ENCODE assay signal across 12 mouse cellular contexts in genomic region chr4:119637176-119637845, GRCm38 (mm10). TPM values are rescaled to one million over a fixed set of nuclear protein-coding genes. Genes with fewer than 3 reads are reported as not detected.
A peak's percentile ranks its signal among the peaks of the same experiment; 100 is the strongest.
DNase-seq lines count a peak whose midpoint lies in the region; ATAC-seq and TF ChIP-seq lines count a peak whose summit lies in the region.
"Had no signal": no experiment of that assay in that cellular context is flagged by ENCODE, and none has a peak within 500 bp of the region (broad histone marks: within the 10 kb centered on the region; RNA-seq: fewer than 3 reads in every experiment).

Guca2a (plus strand) TSS chr4:119637704.

- no peak within 1 kb of the TSS for H3K4me3 ChIP-seq in kidney, postnatal 0 days (replicated peaks; ENCODE audit: low read depth, low read length)
- H3K4me3 ChIP-seq: embryonic facial prominence, embryonic 13.5 days had no signal

- H3K27me3 ChIP-seq in kidney, postnatal 0 days (ENCODE audit: insufficient read depth, low read length), result no peaks in the 10 kb centered on the region
- H3K27me3 ChIP-seq: CH12.LX; embryonic facial prominence, embryonic 13.5 days had no signal

- no peaks in the 10 kb centered on the region for H3K36me3 ChIP-seq in kidney, postnatal 0 days (ENCODE audit: insufficient read depth, low read length)
- H3K36me3 ChIP-seq: embryonic facial prominence, embryonic 13.5 days had no signal

- TF ChIP-seq CTCF in kidney, postnatal 0 days (IDR thresholded peaks at IDR 0.05; ENCODE audit: low read depth), result no peak

- ATAC-seq in kidney, postnatal 0 days (replicated peaks; ENCODE audit: low FRiP score, low read depth), result no peak; the same call in 1 of the 2 replicates
- ATAC-seq: forebrain, postnatal 0 days had no signal

- no peak within 1 kb of the TSS for H3K9ac ChIP-seq in kidney, postnatal 0 days (ENCODE audit: low read depth, low read length)
- H3K9ac ChIP-seq: embryonic facial prominence, embryonic 13.5 days; forebrain, postnatal 0 days had no signal

- WGBS in kidney, postnatal 0 days, result 66% methylated on average over 4 of the region's 4 CpGs

- no peak within 1 kb of the TSS for H3K4me2 ChIP-seq in kidney, postnatal 0 days (ENCODE audit: low read length)
- H3K4me2 ChIP-seq: embryonic facial prominence, embryonic 13.5 days had no signal

- peak; percentile 34 for DNase-seq in kidney, adult 11 months
- no peak for DNase-seq in kidney, adult 9 months
- DNase-seq in urinary bladder, postnatal 25 days (ENCODE audit: low spot score), result peak; percentile 26
- DNase-seq in urinary bladder, adult 2 months (ENCODE audit: low spot score), result no peak
- DNase-seq in kidney, postnatal 0 days (ENCODE audit: low spot score), result no peak
- DNase-seq in layer of hippocampus, adult 9-11 months, result no peak
- no peak for DNase-seq in yolk sac, embryonic 10.5 days (ENCODE audit: low spot score)
- no peak for DNase-seq in neural tube, embryonic 10.5 days (ENCODE audit: extremely low spot score, low spot score)
- DNase-seq: cerebellum, adult 2 months; forebrain, postnatal 0 days had no signal

- H3K27ac ChIP-seq in kidney, postnatal 0 days, result no peak within 1 kb of the TSS
- H3K27ac ChIP-seq: embryonic facial prominence, embryonic 13.5 days had no signal

- H3K4me1 ChIP-seq in kidney, postnatal 0 days (replicated peaks; ENCODE audit: insufficient read depth, low read length), result 0 out of 2 replicates have a peak, but pooled peaks cover 6% of the 10 kb centered on the region

- no peaks in the 10 kb centered on the region for H3K9me3 ChIP-seq in kidney, postnatal 0 days (replicated peaks; ENCODE audit: low read length)
- H3K9me3 ChIP-seq: embryonic facial prominence, embryonic 13.5 days had no signal

RNA-seq across cellular contexts. Expression of gene Guca2a, which starts in this region (rescaled TPM):
- polyA plus RNA-seq in urinary bladder, adult 2 months (2012; rRNA removed), result 2.7 and 2.9 TPM in 2 replicates
- 20.1 and 27.0 TPM in 2 replicates for polyA plus RNA-seq in kidney, postnatal 0 days (2015; fragmentation: Nextera tagmentation; extraction: Ambion mirVana)
- polyA plus RNA-seq: cerebellum, adult 2 months; embryonic facial prominence, embryonic 13.5 days; forebrain, postnatal 0 days had no signal

Comparison
In these comparisons a context has a peak if more than half of its experiments do, and no peak if none do; other contexts are left out.
1. DNase-seq: peak in kidney, adult 11 months (single experiment) and urinary bladder, postnatal 25 days (single experiment); none in kidney, adult 9 months (single experiment), urinary bladder, adult 2 months (single experiment), kidney, postnatal 0 days (single experiment), layer of hippocampus, adult 9-11 months (single experiment), yolk sac, embryonic 10.5 days (single experiment) and neural tube, embryonic 10.5 days (single experiment).